Mouse (Mus musculus) CH12.LX (cell line): Measurements from ENCODE around the gene Sfxn5. TPM values are rescaled to one million over a fixed set of nuclear protein-coding genes. Genes with fewer than 3 reads are reported as not detected.
A peak's percentile ranks its signal among the peaks of the same experiment; 100 is the strongest.

Source experiments
- DNase-seq: peaks from one replicate; pipeline ENCODE4 v3.0.0-alpha.2; 2013; ENCODE audit errors: extremely low read depth
- H3K27ac ChIP-seq: 2 replicates; pipeline ENCODE4 v1.5.1; 2012; ENCODE audit warnings: low read depth, mild to moderate bottlenecking, control low read depth, moderate library complexity; ENCODE audit not compliant: insufficient read depth
- H3K27me3 ChIP-seq: replicated peaks from 2 replicates; pipeline ENCODE3; 2012; ENCODE audit warnings: inconsistent platforms
- H3K36me3 ChIP-seq, 2 experiments: replicated peaks in 1 of 2; 2 replicates each; pipeline versions ENCODE3 to v1.6.1; 2012; ENCODE audit warnings: inconsistent platforms in 1 of 2, low read length in 1 of 2, mild to moderate bottlenecking in 1 of 2, mixed read lengths in 1 of 2, moderate library complexity in 1 of 2; ENCODE audit not compliant: control insufficient read depth in 1 of 2, insufficient read depth in 1 of 2
- H3K4me1 ChIP-seq, 2 experiments: 2 replicates each; pipeline ENCODE4 v1.6.1; 2012; ENCODE audit warnings: inconsistent platforms in 1 of 2, moderate library complexity in 1 of 2; ENCODE audit not compliant: insufficient read depth in 2 of 2, control insufficient read depth in 1 of 2
- H3K4me2 ChIP-seq: 2 replicates; pipeline ENCODE4 v1.6.1; 2012; ENCODE audit warnings: low read depth, mild to moderate bottlenecking, control low read depth; ENCODE audit not compliant: poor library complexity, insufficient read depth, severe bottlenecking
- H3K4me3 ChIP-seq, 3 experiments: fragments of 150-350 bp in 1 of 3; sonication (generic) in 1 of 3; replicated peaks in 1 of 3; 2 replicates each; pipeline versions ENCODE3 to v1.5.1; 2011 to 2012; ENCODE audit warnings: low read depth in 2 of 3, low read length in 2 of 3, mild to moderate bottlenecking in 2 of 3, moderate library complexity in 2 of 3, control low read depth in 1 of 3, improper control_type of control experiment in 1 of 3, inconsistent platforms in 1 of 3, mixed read lengths in 1 of 3; ENCODE audit not compliant: poor library complexity in 1 of 3
- H3K79me2 ChIP-seq: replicated peaks from 2 replicates; pipeline ENCODE4 v1.6.1; 2012; ENCODE audit warnings: mild to moderate bottlenecking, moderate library complexity; ENCODE audit not compliant: control insufficient read depth, poor library complexity, insufficient read depth, severe bottlenecking; ENCODE audit errors: extremely low read depth
- H3K9ac ChIP-seq: 2 replicates; pipeline ENCODE4 v1.6.1; 2012; ENCODE audit warnings: low read depth, mild to moderate bottlenecking, control low read depth, moderate library complexity; ENCODE audit not compliant: insufficient read depth
- H3K9me3 ChIP-seq: replicated peaks from 2 replicates; pipeline ENCODE3; 2012; ENCODE audit warnings: low read length, inconsistent platforms, mixed read lengths
- BHLHE40 ChIP-seq: IDR thresholded peaks from 2 replicates; pipeline ENCODE4 v1.6.1; 2011; ENCODE audit warnings: mild to moderate bottlenecking, low read depth, low read length, improper control_type of control experiment
- CHD1 ChIP-seq: IDR thresholded peaks from 2 replicates; pipeline ENCODE4 v1.6.1; 2012; ENCODE audit warnings: low read depth, low read length, improper control_type of control experiment, inconsistent platforms
- CHD2 ChIP-seq: IDR thresholded peaks from 2 replicates; pipeline ENCODE4 v1.6.1; 2011; ENCODE audit warnings: low read length, improper control_type of control experiment
- E2F4 ChIP-seq: IDR thresholded peaks from 2 replicates; pipeline ENCODE4 v1.6.1; 2011; ENCODE audit warnings: low read depth, low read length, improper control_type of control experiment; ENCODE audit not compliant: insufficient replicate concordance
- ELF1 ChIP-seq: IDR thresholded peaks from 2 replicates; pipeline ENCODE4 v1.6.1; 2014; ENCODE audit warnings: low read depth, mild to moderate bottlenecking, inconsistent platforms, low read length, improper control_type of control experiment
- EP300 ChIP-seq: IDR thresholded peaks from 2 replicates; pipeline ENCODE4 v1.6.1; 2011; ENCODE audit warnings: low read length, improper control_type of control experiment
- ETS1 ChIP-seq: conservative IDR thresholded peaks from 2 replicates; pipeline ENCODE4 v1.6.1; 2012; ENCODE audit warnings: low read depth, mild to moderate bottlenecking, inconsistent platforms, low read length, improper control_type of control experiment, moderate library complexity
- GABPA ChIP-seq: IDR thresholded peaks from 2 replicates; pipeline ENCODE4 v1.6.1; 2012; ENCODE audit warnings: low read depth, low read length, improper control_type of control experiment, inconsistent platforms; ENCODE audit not compliant: insufficient replicate concordance
- HCFC1 ChIP-seq: IDR thresholded peaks from 2 replicates; pipeline ENCODE4 v1.6.1; 2012; ENCODE audit warnings: low read depth, mild to moderate bottlenecking, inconsistent platforms, low read length, improper control_type of control experiment
- IRF4 ChIP-seq: IDR thresholded peaks from 2 replicates; pipeline ENCODE4 v1.6.1; 2014; ENCODE audit warnings: low read depth, mild to moderate bottlenecking, inconsistent platforms, low read length, improper control_type of control experiment
- JUN ChIP-seq: IDR thresholded peaks from 2 replicates; pipeline ENCODE4 v1.6.1; 2011; ENCODE audit warnings: low read depth, mild to moderate bottlenecking, low read length, improper control_type of control experiment, moderate library complexity; ENCODE audit not compliant: insufficient read depth
- MAFK ChIP-seq: IDR thresholded peaks from 2 replicates; pipeline ENCODE4 v1.6.1; 2011; ENCODE audit warnings: low read length, improper control_type of control experiment; ENCODE audit not compliant: insufficient replicate concordance
- MAX ChIP-seq: IDR thresholded peaks from 2 replicates; pipeline ENCODE4 v1.6.1; 2011; ENCODE audit warnings: low read length, improper control_type of control experiment
- MAZ ChIP-seq: IDR thresholded peaks from 2 replicates; pipeline ENCODE4 v1.6.1; 2012; ENCODE audit warnings: low read depth, mild to moderate bottlenecking, inconsistent platforms, low read length, improper control_type of control experiment, moderate library complexity
- MEF2A ChIP-seq: IDR thresholded peaks from 2 replicates; pipeline ENCODE4 v1.6.1; 2014; ENCODE audit warnings: low read depth, mild to moderate bottlenecking, inconsistent platforms, low read length, improper control_type of control experiment, borderline replicate concordance
- MXI1 ChIP-seq: IDR thresholded peaks from 2 replicates; pipeline ENCODE4 v1.6.1; 2011; ENCODE audit warnings: mild to moderate bottlenecking, low read depth, low read length, improper control_type of control experiment
- MYC ChIP-seq: IDR thresholded peaks from 2 replicates; pipeline ENCODE4 v1.6.1; 2011; ENCODE audit warnings: low read depth, mild to moderate bottlenecking, improper control_type of control experiment, low read length
- NELFE ChIP-seq: IDR thresholded peaks from 2 replicates; pipeline ENCODE4 v1.6.1; 2011; ENCODE audit warnings: low read depth, low read length, improper control_type of control experiment
- PAX5 ChIP-seq: IDR thresholded peaks from 2 replicates; pipeline ENCODE4 v1.6.1; 2012; ENCODE audit warnings: low read length, inconsistent platforms, mixed read lengths
- POLR2A ChIP-seq: IDR thresholded peaks from 2 replicates; pipeline ENCODE4 v1.6.1; 2011; ENCODE audit warnings: low read depth, mild to moderate bottlenecking, improper control_type of control experiment, low read length
- POLR2AphosphoS2 ChIP-seq: IDR thresholded peaks from 2 replicates; pipeline ENCODE4 v1.6.1; 2011; ENCODE audit warnings: low read depth, low read length, improper control_type of control experiment
- RAD21 ChIP-seq: IDR thresholded peaks from 2 replicates; pipeline ENCODE4 v1.6.1; 2011; ENCODE audit warnings: low read depth, mild to moderate bottlenecking, low read length, improper control_type of control experiment, moderate library complexity
- RCOR1 ChIP-seq: conservative IDR thresholded peaks from 2 replicates; pipeline ENCODE4 v1.6.1; 2012; ENCODE audit warnings: low read depth, mild to moderate bottlenecking, inconsistent platforms, low read length, improper control_type of control experiment
- SIN3A ChIP-seq: IDR thresholded peaks from 2 replicates; pipeline ENCODE4 v1.6.1; 2012; ENCODE audit warnings: low read length, improper control_type of control experiment, inconsistent platforms
- SMC3 ChIP-seq: IDR thresholded peaks from 2 replicates; pipeline ENCODE4 v1.6.1; 2011; ENCODE audit warnings: low read depth, low read length, improper control_type of control experiment
- TBP ChIP-seq: conservative IDR thresholded peaks from 2 replicates; pipeline ENCODE4 v1.6.1; 2011; ENCODE audit warnings: low read depth, low read length, improper control_type of control experiment
- TCF12 ChIP-seq: IDR thresholded peaks from 2 replicates; pipeline ENCODE4 v1.6.1; 2014; ENCODE audit warnings: low read depth, mild to moderate bottlenecking, inconsistent platforms, low read length, improper control_type of control experiment
- UBTF ChIP-seq: IDR thresholded peaks from 2 replicates; pipeline ENCODE4 v1.6.1; 2012; ENCODE audit warnings: low read depth, mild to moderate bottlenecking, inconsistent platforms, low read length, improper control_type of control experiment, moderate library complexity
- USF1 ChIP-seq: IDR thresholded peaks from 2 replicates; pipeline ENCODE4 v1.6.1; 2014; ENCODE audit warnings: low read depth, mild to moderate bottlenecking, inconsistent platforms, low read length, improper control_type of control experiment
- USF2 ChIP-seq: conservative IDR thresholded peaks from 2 replicates; pipeline ENCODE4 v1.6.1; 2011; ENCODE audit warnings: low read depth, low read length, improper control_type of control experiment
- ZKSCAN1 ChIP-seq: IDR thresholded peaks from 2 replicates; pipeline ENCODE4 v1.6.1; 2012; ENCODE audit warnings: low read depth, inconsistent platforms, low read length, improper control_type of control experiment, borderline replicate concordance
- ZMIZ1 ChIP-seq: IDR thresholded peaks from 2 replicates; pipeline ENCODE4 v1.6.1; 2012; ENCODE audit warnings: low read depth, mild to moderate bottlenecking, inconsistent platforms, low read length, improper control_type of control experiment
- dilution Hi-C: fragments of 300-500 bp; cut with MboI; formaldehyde crosslinking; loops from 2 replicates; pipeline ENCODE4 v1.14.3; 2020; ENCODE audit warnings: low sequenced_read_pairs; ENCODE audit not compliant: extremely low pct_unique_long_range_greater_than_20kb, extremely low pct_ligation_motif_present
- in situ Hi-C: fragments of 300-500 bp; cut with MboI; formaldehyde crosslinking; loops from 3 replicates; pipeline ENCODE4 v1.14.3; 2019; ENCODE audit warnings: low sequenced_read_pairs, low pct_ligation_motif_present, low pct_unique_long_range_greater_than_20kb, mixed read lengths
- polyA plus RNA-seq: library from polyadenylated mRNA; unstranded; fragments of >175 nt; gene quantifications from 2 replicates; pipeline ENCODE4 v1.2.1, GENCODE M21; 2012; ENCODE audit warnings: low read depth; ENCODE audit not compliant: insufficient read length
- total RNA-seq, 2 experiments: library from RNA; depleted of rRNA; stranded (reverse); fragments of 300-350 nt in 1 of 2; fragments of >200 nt in 1 of 2; gene quantifications; 2 replicates each; pipeline ENCODE4 v1.2.3; 2012 to 2014

The Sfxn5 gene
- total and polyA plus RNA-seq, 3 experiments = 0.55 to 0.93 (median 0.66) TPM

- in situ Hi-C loops (no loop called here), dilution Hi-C loops (no loop called here)
- no peaks in the 10 kb centered on the region for H3K9me3 ChIP-seq
- no peak overlapping the region for H3K9ac ChIP-seq
- peak overlapping the region; percentile 17 to 97 (median 78) for H3K4me3 ChIP-seq
- H3K27me3 ChIP-seq = peaks cover 48% of the 10 kb centered on the region
- H3K79me2 ChIP-seq = no peaks in the 10 kb centered on the region
- H3K4me1 ChIP-seq = peaks cover 0 to 10% of the 10 kb centered on the region in 2 experiments; a peak in 2 of 4 replicates
- H3K4me2 ChIP-seq = peak overlapping the region; percentile 55
- H3K27ac ChIP-seq = no peak overlapping the region
- 0 out of 2 replicates have a peak, but pooled peaks have one; percentile 13 for TF ChIP-seq MAX
- TF ChIP-seq ZKSCAN1 = no peak
- TF ChIP-seq PAX5 = no peak
- TF ChIP-seq USF2 = no peak
- no peak for TF ChIP-seq POLR2A
- TF ChIP-seq ZMIZ1 = no peak
- no peak for TF ChIP-seq RCOR1
- no peaks in the 10 kb centered on the region for H3K36me3 ChIP-seq
- DNase-seq = no peak
Measured at GRCm38 (mm10) chr6:85333732-85334131, 510 bp upstream of the Sfxn5 start.

DNA sequence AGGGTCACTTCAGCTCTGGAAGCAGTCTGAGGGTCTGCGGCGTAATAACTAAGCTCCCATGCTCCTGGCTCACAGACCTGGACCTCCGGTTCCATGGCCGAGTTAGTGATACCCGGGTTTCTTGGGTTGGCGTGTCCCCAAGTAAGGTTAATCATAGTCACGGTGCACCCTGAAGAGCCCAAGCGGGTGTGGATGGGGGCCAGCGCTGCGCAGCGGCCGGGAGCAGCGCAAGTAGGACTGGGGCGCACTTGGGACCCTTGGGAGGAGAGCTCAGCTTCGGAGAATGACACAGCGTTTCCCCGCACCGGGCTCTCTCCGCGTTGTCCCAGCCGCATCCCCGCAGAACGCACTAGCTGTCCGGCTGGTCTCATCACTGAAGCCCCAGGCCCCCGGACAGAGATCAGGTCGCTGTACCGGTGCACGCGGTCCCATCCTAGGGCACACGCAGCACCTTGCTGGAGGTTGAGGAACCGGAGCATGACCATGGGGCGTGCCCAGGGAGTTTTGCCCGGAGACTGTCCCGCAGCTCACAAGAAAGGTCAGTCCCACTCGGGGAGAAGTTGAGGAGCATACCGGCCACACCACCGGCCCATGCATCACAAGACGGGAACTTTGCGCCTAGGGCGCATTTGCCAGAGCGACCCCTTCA, 747 bp downstream of the Sfxn5 start:
- Histone ChIP-seq H3K9ac (peak overlapping the region; percentile 14; the same call in 1 of the 2 replicates), H3K36me3 (no peaks in the 10 kb centered on the region), H3K27me3 (peaks cover 38% of the 10 kb centered on the region), H3K4me1 (peaks cover 0 to 10% of the 10 kb centered on the region in 2 experiments; a peak in 2 of 4 replicates), H3K79me2 (no peaks in the 10 kb centered on the region), H3K4me3 (peak overlapping the region; percentile 69 to 97 (median 78)), H3K4me2 (peak overlapping the region; percentile 83), H3K27ac (no peak overlapping the region), H3K9me3 (no peaks in the 10 kb centered on the region)
- no peak for DNase-seq
- dilution Hi-C loops = no loop called here
- in situ Hi-C loops = no loop called here
- TF ChIP-seq CHD1 = no peak
- TF ChIP-seq SMC3 = no peak
- no peak for TF ChIP-seq GABPA
- TF ChIP-seq SIN3A = no peak
- no peak for TF ChIP-seq JUN
- TF ChIP-seq BHLHE40 = no peak
- no peak for TF ChIP-seq ETS1
- no peak; the same call in 1 of the 2 replicates for TF ChIP-seq POLR2A
- TF ChIP-seq HCFC1 = no peak
- no peak for TF ChIP-seq EP300
- no peak for TF ChIP-seq MAFK
- TF ChIP-seq MYC = 0 out of 2 replicates have a peak, but pooled peaks have one; percentile 47
- TF ChIP-seq CHD2 = no peak
- TF ChIP-seq MEF2A = no peak
- TF ChIP-seq MAZ = no peak
- no peak for TF ChIP-seq POLR2AphosphoS2
- TF ChIP-seq USF1 = no peak
- TF ChIP-seq TCF12 = no peak
- no peak for TF ChIP-seq ZKSCAN1
- TF ChIP-seq NELFE = 0 out of 2 replicates have a peak, but pooled peaks have one; percentile 9
- TF ChIP-seq MXI1 = peak; percentile 29; the same call in 1 of the 2 replicates
- no peak for TF ChIP-seq RAD21
- no peak for TF ChIP-seq ELF1
- no peak for TF ChIP-seq IRF4
- no peak for TF ChIP-seq TBP
- TF ChIP-seq MAX = peak; percentile 27; the same call in 1 of the 2 replicates
- TF ChIP-seq UBTF = no peak
- TF ChIP-seq E2F4 = no peak
